Mouse (Mus musculus) lung, adult 2 months (tissue): Measurements from ENCODE around the gene Gpr37l1.

ENCODE experiments used
- CTCF ChIP-seq: fragments of 200-500 bp; IDR thresholded peaks from 2 replicates; pipeline ENCODE4 v1.5.1; 2011; ENCODE audit warnings: mild to moderate bottlenecking, low read length, control low read depth; ENCODE audit not compliant: insufficient read depth
- POLR2A ChIP-seq: fragments of 200-500 bp; IDR thresholded peaks from 2 replicates; pipeline ENCODE4 v1.6.1; 2011; ENCODE audit warnings: low read depth, mild to moderate bottlenecking, control low read depth, low read length, borderline replicate concordance; ENCODE audit errors: extremely low read depth

DNA sequence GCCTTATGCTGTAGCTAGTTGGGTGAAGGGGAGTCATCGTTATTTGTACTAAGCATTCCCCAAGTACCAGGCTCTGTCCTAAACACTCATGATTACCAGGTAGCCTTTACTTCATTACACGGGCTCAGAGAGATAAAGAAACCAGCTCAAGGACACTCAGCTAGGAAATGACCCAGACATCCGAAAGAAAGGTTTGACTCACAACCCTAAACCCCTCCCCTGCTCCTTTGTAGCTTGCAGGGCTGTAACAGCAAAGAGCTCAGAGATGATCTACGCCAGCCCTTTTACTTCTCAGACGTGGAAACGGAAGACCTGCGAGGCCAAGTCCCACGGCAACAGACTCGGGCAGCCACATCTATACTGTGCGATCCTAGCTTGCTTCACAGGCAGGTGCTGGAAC is 2.8 kb upstream of the Gpr37l1 start:
- no peak for TF ChIP-seq CTCF
- TF ChIP-seq POLR2A, result no peak
